ENCODE assay signal across 18 mouse cellular contexts in the genomic region with DNA sequence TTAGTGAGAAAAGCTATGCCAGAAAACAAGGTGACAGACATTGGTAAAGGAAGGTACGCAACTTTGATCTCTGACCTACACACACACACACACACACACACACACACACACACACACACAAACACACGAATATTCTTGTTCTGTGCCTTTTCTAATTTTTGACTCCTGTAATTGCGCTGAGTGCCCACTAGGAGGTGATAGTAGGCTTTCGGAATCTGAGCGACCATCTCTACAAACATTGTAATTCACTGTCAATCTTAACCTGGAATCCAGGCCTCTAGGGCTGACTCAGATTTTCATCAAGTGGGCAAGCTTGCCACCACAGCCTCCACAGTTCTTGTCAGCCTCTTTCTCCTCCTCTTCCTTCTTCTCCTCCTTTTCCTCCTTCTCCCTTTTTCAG.
DNase-seq lines count a peak whose midpoint lies in the region; TF ChIP-seq lines count a peak whose summit lies in the region.
"Had no signal": no experiment of that assay in that cellular context is flagged by ENCODE, and none has a peak within 500 bp of the region (broad histone marks: within the 10 kb centered on the region; RNA-seq: fewer than 3 reads in every experiment).

No protein-coding gene starts in this region.

- no peaks in the 10 kb centered on the region for H3K79me2 ChIP-seq in heart, adult 2 months (replicated peaks; ENCODE audit: control insufficient read depth, insufficient read depth, low read length)

- no peaks in the 10 kb centered on the region for H3K36me3 ChIP-seq in E14TG2a.4 (ENCODE audit: insufficient read depth, low read length)
- no peaks in the 10 kb centered on the region for H3K36me3 ChIP-seq in heart, adult 2 months (ENCODE audit: control insufficient read depth, insufficient read depth, low read length)
- H3K36me3 ChIP-seq: forebrain, embryonic 15.5 days; G1E; kidney, embryonic 15.5 days; lung, embryonic 15.5 days; midbrain, embryonic 10.5 days had no signal

- TF ChIP-seq EP300 in heart, adult 2 months (IDR thresholded peaks at IDR 0.05; ENCODE audit: insufficient read depth, low read depth, low read length), result no peak

- H3K27me3 ChIP-seq in E14TG2a.4 (ENCODE audit: insufficient read depth, low read length), result no peaks in the 10 kb centered on the region
- H3K27me3 ChIP-seq in heart, adult 2 months (ENCODE audit: control insufficient read depth, insufficient read depth, low read length), result no peaks in the 10 kb centered on the region
- H3K27me3 ChIP-seq: forebrain, embryonic 15.5 days; kidney, embryonic 15.5 days; lung, embryonic 15.5 days had no signal

- 40% methylated on average over 5 of the region's 5 CpGs for WGBS in heart, adult 2 months

- H3K4me3 ChIP-seq in layer of hippocampus, adult 2 months, result no peak overlapping the region
- no peak overlapping the region for H3K4me3 ChIP-seq in E14TG2a.4 (replicated peaks; ENCODE audit: low read length)
- H3K4me3 ChIP-seq in heart, adult 2 months, result no peak overlapping the region
- H3K4me3 ChIP-seq: forebrain, embryonic 15.5 days; kidney, embryonic 15.5 days; lung, embryonic 15.5 days; midbrain, embryonic 10.5 days had no signal

- H3K27ac ChIP-seq in layer of hippocampus, adult 2 months, result no peak overlapping the region
- H3K27ac ChIP-seq in heart, adult 2 months, result no peak overlapping the region
- H3K27ac ChIP-seq: forebrain, embryonic 15.5 days; kidney, embryonic 15.5 days; lung, embryonic 15.5 days; midbrain, embryonic 10.5 days had no signal

- no peak for DNase-seq in layer of hippocampus, adult 2 months (ENCODE audit: low spot score in 2 of 2)
- DNase-seq in layer of hippocampus, adult 8-10 months (ENCODE audit: low spot score in 2 of 2), result no peak
- DNase-seq in 3T3-L1 (ENCODE audit: low read depth, low spot score) (peak; percentile 1), ZHBTc4 (ENCODE audit: low read depth, low spot score) (peak; percentile 17)
- DNase-seq in testis, postnatal 14 days (ENCODE audit: low spot score), result no peak
- DNase-seq in heart, adult 2 months, result no peak
- DNase-seq: adrenal gland, postnatal 14 days; cerebellum, adult 9-10 months; gastrocnemius, postnatal 10 days; kidney, adult 11 months; right cerebral cortex, postnatal 14 days; thymus, postnatal 14 days had no signal

- H3K9ac ChIP-seq in heart, adult 2 months (ENCODE audit: low read depth, low read length), result no peak overlapping the region
- H3K9ac ChIP-seq: forebrain, embryonic 15.5 days; kidney, embryonic 15.5 days; lung, embryonic 15.5 days had no signal

- TF ChIP-seq CTCF in layer of hippocampus, adult 2 months (conservative IDR thresholded peaks at IDR 0.05), result peak; percentile 25; the same call in 1 of the 2 replicates
- TF ChIP-seq CTCF in E14TG2a.4 (conservative IDR thresholded peaks at IDR 0.05; ENCODE audit: low read length), result peak; percentile 82
- TF ChIP-seq CTCF in heart, adult 2 months (IDR thresholded peaks at IDR 0.05), result no peak

- intact Hi-C loops in heart, adult 2 months (cut with DNase I), result no loop called here

- no peaks in the 10 kb centered on the region for H3K4me1 ChIP-seq in E14TG2a.4 (replicated peaks; ENCODE audit: low read depth, low read length)
- no peaks in the 10 kb centered on the region for H3K4me1 ChIP-seq in heart, adult 2 months (ENCODE audit: control insufficient read depth, insufficient read depth, low read length)
- H3K4me1 ChIP-seq: kidney, embryonic 15.5 days; lung, embryonic 15.5 days; midbrain, embryonic 10.5 days had no signal

- TF ChIP-seq POLR2A in heart, adult 2 months (IDR thresholded peaks at IDR 0.05; ENCODE audit: insufficient read depth, low read depth, low read length), result no peak

- H3K9me3 ChIP-seq in E14TG2a.4 (ENCODE audit: low read length), result no peaks in the 10 kb centered on the region
- H3K9me3 ChIP-seq: forebrain, embryonic 15.5 days; G1E; kidney, embryonic 15.5 days; lung, embryonic 15.5 days; midbrain, embryonic 10.5 days had no signal

Comparison
In these comparisons a context has a peak if more than half of its experiments do, and no peak if none do; other contexts are left out.
1. DNase-seq: peak in 3T3-L1 (single experiment) and ZHBTc4 (single experiment); none in layer of hippocampus, adult 2 months (0 of 2), layer of hippocampus, adult 8-10 months (0 of 2), testis, postnatal 14 days (single experiment) and heart, adult 2 months (0 of 2).